Mouse (Mus musculus): ENCODE measurements around the gene Cxcr2.
A peak's percentile ranks its signal among the peaks of the same experiment; 100 is the strongest.

DNA sequence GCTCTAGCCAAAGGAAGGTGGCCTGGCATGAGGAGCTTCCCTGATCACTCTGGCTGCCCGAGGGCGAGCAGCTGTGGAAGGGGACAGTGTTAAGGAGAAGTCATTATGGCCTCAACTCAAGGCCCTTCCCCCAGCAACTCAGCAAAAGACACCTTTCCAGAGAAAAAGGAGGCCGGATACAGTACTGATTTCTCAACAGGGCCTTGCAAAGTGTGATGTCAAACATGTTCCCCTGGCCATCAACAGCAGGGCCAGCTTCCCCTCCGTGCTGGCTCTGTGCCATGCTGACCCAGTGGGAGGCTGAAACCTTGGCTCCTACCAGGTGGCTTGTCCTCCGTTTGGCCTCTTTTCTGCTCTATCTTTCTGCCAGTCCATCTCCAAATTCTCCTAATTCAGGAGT, 13.3 kb downstream of the Cxcr2 start:
- TF ChIP-seq CTCF (IDR thresholded peaks at IDR 0.05; ENCODE audit: low read depth) (no peak), EP300 (IDR thresholded peaks at IDR 0.05; ENCODE audit: low read depth) (peak; percentile 52; the same call in 1 of the 2 replicates)
